Mouse (Mus musculus): ENCODE data around the gene Csta1. TPM values are rescaled to one million over a fixed set of nuclear protein-coding genes. Genes with fewer than 3 reads are reported as not detected.
A peak's percentile ranks its signal among the peaks of the same experiment; 100 is the strongest.

The Csta1 gene
- polyA plus RNA-seq, 1 experiment from 2014 or later = 2.3 TPM

DNA sequence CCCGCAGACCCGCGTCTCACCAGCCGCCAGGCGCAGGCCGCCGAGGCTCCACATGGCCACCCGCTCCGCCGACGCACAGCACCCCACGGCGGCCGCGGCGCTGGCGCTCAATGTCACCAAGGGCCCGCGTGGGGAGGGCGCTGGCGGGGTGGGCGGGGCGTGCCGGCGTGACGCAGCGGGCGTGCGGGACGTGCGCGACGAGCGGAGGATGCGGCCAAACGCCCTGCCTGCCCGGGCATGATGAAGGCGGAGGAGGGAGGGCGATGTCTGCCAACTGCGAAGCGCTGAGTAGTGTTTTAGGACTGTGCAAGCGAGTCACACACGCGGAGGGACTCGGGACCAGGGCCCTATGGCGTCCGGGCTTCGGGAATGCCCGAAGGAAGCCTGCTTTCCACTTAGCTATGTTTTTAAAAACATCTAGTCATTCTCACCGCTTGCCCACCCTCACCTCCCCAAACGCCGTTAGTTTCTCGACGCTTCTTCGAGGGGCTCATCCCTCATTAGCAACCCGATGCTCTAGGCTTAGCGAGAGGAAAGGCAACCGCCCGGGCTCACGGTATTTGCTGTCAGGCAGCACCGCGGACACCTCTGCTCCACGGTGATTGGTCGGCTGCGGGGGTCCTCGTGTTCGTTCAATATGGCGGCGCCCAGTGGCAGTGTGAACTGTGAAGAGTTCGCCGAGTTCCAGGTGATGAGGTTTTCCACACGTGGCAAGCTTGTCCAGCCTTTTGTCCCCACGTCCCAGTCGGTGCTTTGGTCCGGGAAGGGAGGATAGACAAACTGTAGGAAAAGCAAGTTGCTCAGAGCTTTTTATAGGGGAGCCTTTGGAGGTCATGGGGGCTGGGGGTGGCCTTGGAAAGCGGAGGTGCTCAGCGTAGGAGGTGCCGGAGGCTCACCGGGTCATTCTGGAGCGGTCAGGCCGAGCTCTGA is 59.3 kb downstream of the Csta1 start, which contains the start of the genes Fam162a and Ccdc58:
Gene Fam162a, minus strand, starts transcription at position 145 of the 930 bp plus-strand sequence.
Gene Ccdc58, plus strand, starts transcription at position 236 of the 930 bp plus-strand sequence.
- peak; percentile 92 for DNase-seq (ENCODE audit: low spot score)

DNA sequence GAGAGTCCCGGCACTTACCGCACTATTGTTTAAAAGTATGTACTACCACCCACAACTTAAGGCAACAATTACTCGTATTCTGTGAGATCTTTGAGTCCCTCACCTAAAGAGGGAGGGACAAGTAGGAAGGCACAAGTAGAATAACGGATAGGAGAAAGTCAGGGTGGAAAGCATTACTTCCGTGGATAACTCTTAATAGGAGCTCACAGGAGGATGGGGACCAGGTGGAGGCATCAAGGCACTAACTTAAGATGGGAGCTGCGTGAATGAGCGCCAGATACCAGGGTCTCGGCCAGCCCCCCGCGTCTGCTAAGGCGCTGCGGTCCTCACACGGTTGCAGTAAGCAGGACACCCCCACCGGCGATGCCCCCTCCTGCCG is 60.0 kb downstream of the Csta1 start:
- no peak for DNase-seq (ENCODE audit: low spot score)

Other genes with a start within 250 kb of the Csta1 start
- 39.6 and 44.4 TPM in 2 replicates for gene Parp9, start 192.8 kb downstream of the Csta1 start, polyA plus RNA-seq (2015; fragmentation: Nextera tagmentation; extraction: Ambion mirVana)
- gene Dtx3l, start 192.1 kb downstream of the Csta1 start, polyA plus RNA-seq (2015; fragmentation: Nextera tagmentation; extraction: Ambion mirVana) = 24.9 and 26.4 TPM in 2 replicates
- 34.2 and 35.9 TPM in 2 replicates for gene Kpna1, start 152.5 kb downstream of the Csta1 start, polyA plus RNA-seq (2015; fragmentation: Nextera tagmentation; extraction: Ambion mirVana)
- gene Wdr5b, start 90.1 kb downstream of the Csta1 start, polyA plus RNA-seq (2015; fragmentation: Nextera tagmentation; extraction: Ambion mirVana) = 9.8 and 10.1 TPM in 2 replicates
- gene Fam162a, start 59.6 kb downstream of the Csta1 start, polyA plus RNA-seq (2015; fragmentation: Nextera tagmentation; extraction: Ambion mirVana) = 230 and 278 TPM in 2 replicates
- gene Ccdc58, start 59.6 kb downstream of the Csta1 start, polyA plus RNA-seq (2015; fragmentation: Nextera tagmentation; extraction: Ambion mirVana) = 59.5 and 63.8 TPM in 2 replicates
- gene Stfa2l1, start 25.6 kb upstream of the Csta1 start, polyA plus RNA-seq (2015; fragmentation: Nextera tagmentation; extraction: Ambion mirVana) = 1.2 and 5.2 TPM in 2 replicates
- 2.1 and 6.2 TPM in 2 replicates for gene Gm5483, start 53.0 kb upstream of the Csta1 start, polyA plus RNA-seq (2015; fragmentation: Nextera tagmentation; extraction: Ambion mirVana)
- gene Gm5416, start 79.2 kb upstream of the Csta1 start, polyA plus RNA-seq (2015; fragmentation: Nextera tagmentation; extraction: Ambion mirVana) = 0.85 TPM in 1 of 2 replicates, not detected in the other
- 1.5 and 1.8 TPM in 2 replicates for gene 2010005H15Rik, start 90.2 kb upstream of the Csta1 start, polyA plus RNA-seq (2015; fragmentation: Nextera tagmentation; extraction: Ambion mirVana)
- 5.5 and 15.9 TPM in 2 replicates for gene Stfa1, start 145.7 kb upstream of the Csta1 start, polyA plus RNA-seq (2015; fragmentation: Nextera tagmentation; extraction: Ambion mirVana)
- gene BC117090, start 203.1 kb upstream of the Csta1 start, polyA plus RNA-seq (2015; fragmentation: Nextera tagmentation; extraction: Ambion mirVana) = not detected in 2 replicates
- 3.6 and 14.8 TPM in 2 replicates for gene BC100530, start 236.5 kb upstream of the Csta1 start, polyA plus RNA-seq (2015; fragmentation: Nextera tagmentation; extraction: Ambion mirVana)

Measured in thymus, postnatal 0 days (tissue).